Mouse (Mus musculus): ENCODE results near the gene Eif2b2. TPM values are rescaled to one million over a fixed set of nuclear protein-coding genes. Genes with fewer than 3 reads are reported as not detected.

Eif2b2 gene
- polyA plus RNA-seq, 1 experiment from 2014 or later: 55.9 TPM

DNA sequence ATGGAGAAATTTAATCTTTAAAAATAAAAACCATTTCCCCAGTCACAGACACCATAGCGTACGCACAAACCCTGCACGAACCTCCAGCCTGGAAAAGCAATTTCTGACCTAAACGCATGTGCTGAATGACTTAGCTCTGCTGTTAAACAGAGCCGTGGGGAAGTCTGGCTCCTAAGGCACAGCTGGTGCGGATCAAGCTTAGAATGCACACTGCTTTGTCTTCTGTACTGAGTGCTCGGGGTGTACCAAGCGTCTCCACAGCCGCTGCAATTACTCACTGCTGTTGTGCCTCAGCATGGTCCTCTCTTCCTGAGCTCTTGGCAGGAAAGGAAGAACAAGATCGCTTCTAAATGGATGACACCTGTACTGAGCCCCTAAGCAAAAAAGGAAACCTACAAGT lies 43.2 kb downstream of the Eif2b2 start:
- H3K9ac ChIP-seq: no peak overlapping the region
- 0 out of 2 replicates have a peak overlapping the region, but pooled peaks have one; percentile 29 for H3K27ac ChIP-seq (replicated peaks)
- H3K36me3 ChIP-seq: peaks cover 19% of the 10 kb centered on the region
- no peak overlapping the region for H3K4me3 ChIP-seq
- no peak overlapping the region for H3K4me2 ChIP-seq
- H3K27me3 ChIP-seq (replicated peaks): no peaks in the 10 kb centered on the region
- 66% methylated on average over 10 of the region's 10 CpGs for WGBS
- ATAC-seq (ENCODE audit: extremely low read depth, insufficient number of reproducible peaks, low FRiP score, low TSS enrichment): no peak
- H3K9me3 ChIP-seq: no peaks in the 10 kb centered on the region
- H3K4me1 ChIP-seq: peaks cover 9% of the 10 kb centered on the region

DNA sequence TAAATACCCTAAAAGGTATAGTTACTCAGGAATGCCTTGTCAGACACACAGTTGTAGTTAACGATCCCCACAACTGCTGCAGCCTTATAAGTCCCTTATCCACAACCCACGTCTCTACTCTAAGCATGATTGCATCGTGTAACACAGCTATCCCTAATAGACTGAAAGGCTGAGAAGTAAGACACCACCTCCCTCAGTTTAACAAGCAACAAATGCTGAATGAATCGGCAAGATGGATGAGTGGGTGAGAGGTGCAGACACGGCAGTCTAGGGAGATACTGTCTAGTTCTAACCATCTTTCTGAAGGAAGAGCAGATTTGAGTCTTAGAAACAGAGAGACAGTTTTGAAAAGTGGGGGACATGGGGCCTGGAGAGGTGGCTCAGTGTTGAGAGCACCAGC lies 43.9 kb downstream of the Eif2b2 start:
- 63% methylated on average over 5 of the region's 5 CpGs for WGBS
- peaks cover 9% of the 10 kb centered on the region for H3K4me1 ChIP-seq

GRCm38 (mm10) chr12:85264531-85264930 lies 45.2 kb downstream of the Eif2b2 start:
- peaks cover 9% of the 10 kb centered on the region for H3K4me1 ChIP-seq
- H3K27ac ChIP-seq (replicated peaks): no peak overlapping the region
- no peak for ATAC-seq (ENCODE audit: extremely low read depth, insufficient number of reproducible peaks, low FRiP score, low TSS enrichment)
- peaks cover 23% of the 10 kb centered on the region; the same call in 1 of the 2 replicates for H3K36me3 ChIP-seq
- no peaks in the 10 kb centered on the region for H3K9me3 ChIP-seq
- H3K4me2 ChIP-seq: no peak overlapping the region
- no peaks in the 10 kb centered on the region for H3K27me3 ChIP-seq (replicated peaks)
- H3K4me3 ChIP-seq: no peak overlapping the region
- 68% methylated on average over 8 of the region's 8 CpGs for WGBS
- H3K9ac ChIP-seq: no peak overlapping the region

More for the DNA sequence above, 43.9 kb downstream of the Eif2b2 start:
- Histone ChIP-seq H3K4me2 (no peak overlapping the region), H3K4me3 (no peak overlapping the region), H3K9me3 (no peaks in the 10 kb centered on the region), H3K9ac (no peak overlapping the region), H3K27ac (replicated peaks) (no peak overlapping the region), H3K36me3 (peaks cover 22% of the 10 kb centered on the region), H3K27me3 (replicated peaks) (no peaks in the 10 kb centered on the region)
- ATAC-seq (ENCODE audit: extremely low read depth, insufficient number of reproducible peaks, low FRiP score, low TSS enrichment): no peak

GRCm38 (mm10) chr12:85264940-85265339 lies 45.7 kb downstream of the Eif2b2 start:
- Histone ChIP-seq H3K27me3 (replicated peaks) (no peaks in the 10 kb centered on the region), H3K4me3 (no peak overlapping the region), H3K9me3 (no peaks in the 10 kb centered on the region), H3K4me1 (peaks cover 12% of the 10 kb centered on the region), H3K36me3 (peaks cover 23% of the 10 kb centered on the region; the same call in 1 of the 2 replicates), H3K27ac (replicated peaks) (no peak overlapping the region), H3K9ac (no peak overlapping the region), H3K4me2 (no peak overlapping the region)
- no peak for ATAC-seq (ENCODE audit: extremely low read depth, insufficient number of reproducible peaks, low FRiP score, low TSS enrichment)
- WGBS: 46% methylated on average over 7 of the region's 7 CpGs

- Histone ChIP-seq H3K4me2 (no peak overlapping the region), H3K4me3 (no peak overlapping the region), H3K27ac (replicated peaks) (no peak overlapping the region), H3K27me3 (replicated peaks) (no peaks in the 10 kb centered on the region), H3K9me3 (no peaks in the 10 kb centered on the region), H3K9ac (no peak overlapping the region), H3K36me3 (peaks cover 15% of the 10 kb centered on the region; the same call in 1 of the 2 replicates), H3K4me1 (peaks cover 13% of the 10 kb centered on the region)
- WGBS: 79% methylated on average over 3 of the region's 3 CpGs
- no peak for ATAC-seq (ENCODE audit: extremely low read depth, insufficient number of reproducible peaks, low FRiP score, low TSS enrichment)
Measured at GRCm38 (mm10) chr12:85266248-85266647, 47.0 kb downstream of the Eif2b2 start.

DNA sequence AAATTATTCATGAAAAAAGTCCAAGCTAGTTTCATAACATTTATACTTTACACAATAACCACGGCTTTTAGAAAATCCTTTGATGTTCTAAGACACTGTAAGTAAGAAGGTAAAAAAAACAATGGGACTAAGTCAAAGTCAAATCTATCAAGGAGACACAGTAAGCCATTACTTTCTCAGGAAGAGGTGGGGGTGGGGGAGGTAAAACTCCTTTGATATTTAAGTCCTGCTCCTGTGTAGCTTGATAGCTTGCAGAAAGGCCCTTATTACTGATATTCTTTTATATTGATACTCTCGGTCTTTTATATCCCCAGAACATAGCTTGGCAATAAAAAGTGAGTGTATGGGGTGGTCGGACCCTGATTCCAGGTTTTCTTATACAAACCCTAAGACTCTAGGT lies 50.5 kb downstream of the Eif2b2 start:
- peak overlapping the region; percentile 51 for H3K27ac ChIP-seq (replicated peaks)
- H3K4me3 ChIP-seq: peak overlapping the region; percentile 64
- no peaks in the 10 kb centered on the region for H3K9me3 ChIP-seq
- no peak for ATAC-seq (ENCODE audit: extremely low read depth, insufficient number of reproducible peaks, low FRiP score, low TSS enrichment)
- H3K4me2 ChIP-seq: peak overlapping the region; percentile 66
- peak overlapping the region; percentile 77 for H3K9ac ChIP-seq
- H3K27me3 ChIP-seq (replicated peaks): no peaks in the 10 kb centered on the region
- H3K4me1 ChIP-seq: peaks cover 10% of the 10 kb centered on the region
- peaks cover 23% of the 10 kb centered on the region for H3K36me3 ChIP-seq
- WGBS: 51% methylated on average over 3 of the region's 3 CpGs

DNA sequence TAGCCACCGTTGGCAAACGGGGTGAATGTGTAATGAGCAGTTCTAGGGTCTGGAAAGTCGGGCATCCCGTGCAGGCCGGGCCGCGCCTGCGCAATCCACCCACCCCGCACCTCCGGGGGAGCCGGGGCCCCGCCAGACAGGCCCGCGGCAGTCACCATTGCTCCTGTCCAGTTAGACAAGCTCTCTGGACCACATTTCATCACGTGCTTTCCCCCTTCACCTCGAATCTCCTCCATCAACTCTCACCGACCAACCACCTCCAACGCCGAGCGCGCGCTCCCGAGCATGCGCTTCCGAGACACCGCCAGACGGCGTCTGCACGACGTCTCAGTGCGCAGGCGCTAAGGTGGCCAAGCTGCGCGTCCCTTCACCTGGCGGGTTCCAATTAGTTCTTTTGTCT lies 51.0 kb downstream of the Eif2b2 start, which contains the start of gene Mlh3:
Mlh3 (minus strand) TSS at position 281 of the 400 bp plus-strand sequence.
- H3K36me3 ChIP-seq: peaks cover 28% of the 10 kb centered on the region
- no peaks in the 10 kb centered on the region for H3K27me3 ChIP-seq (replicated peaks)
- WGBS: 1% methylated on average over 35 of the region's 35 CpGs
- H3K4me3 ChIP-seq: peak within 1 kb of the TSS; percentile 64
- no peaks in the 10 kb centered on the region for H3K9me3 ChIP-seq
- peak within 1 kb of the TSS; percentile 77 for H3K9ac ChIP-seq
- peak within 1 kb of the TSS; percentile 66 for H3K4me2 ChIP-seq
- ATAC-seq (ENCODE audit: extremely low read depth, insufficient number of reproducible peaks, low FRiP score, low TSS enrichment): peak; percentile 86
- peak within 1 kb of the TSS; percentile 51 for H3K27ac ChIP-seq (replicated peaks)
- H3K4me1 ChIP-seq: peaks cover 5% of the 10 kb centered on the region

DNA sequence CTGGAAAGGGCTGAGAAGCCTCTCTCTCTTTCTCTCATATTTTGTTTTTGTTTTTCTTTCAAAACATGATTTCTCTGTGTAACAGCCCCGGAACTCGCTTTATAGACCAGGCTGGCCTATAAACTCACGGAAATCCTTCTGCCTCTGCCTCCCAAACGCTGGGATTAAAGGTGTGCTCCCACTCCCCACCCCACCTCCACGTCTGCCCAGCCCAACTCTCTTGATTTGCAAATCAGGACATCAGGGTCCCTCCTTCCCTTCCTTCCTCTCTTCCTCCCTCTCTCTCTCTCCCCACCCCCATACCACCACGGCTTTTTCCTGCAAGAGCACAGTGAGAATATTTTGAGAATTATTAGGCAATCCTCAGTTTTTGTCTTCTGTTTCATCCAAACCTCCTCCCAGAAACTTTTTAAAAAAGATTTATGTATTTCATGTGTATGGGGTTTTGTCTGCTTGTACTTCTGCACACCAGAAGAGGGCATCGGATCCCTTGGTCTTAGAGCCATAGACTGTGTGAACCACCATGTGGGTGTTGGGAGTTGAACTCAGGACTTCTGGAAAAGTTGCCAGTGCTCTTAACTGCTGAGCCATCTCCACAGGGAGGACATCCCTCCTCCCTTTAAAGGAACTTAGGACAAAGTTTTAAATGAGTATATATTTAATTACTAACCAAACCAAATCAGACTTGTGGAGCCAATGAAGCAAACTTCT lies 52.0 kb downstream of the Eif2b2 start:
- H3K27me3 ChIP-seq (replicated peaks): no peaks in the 10 kb centered on the region
- peaks cover 4% of the 10 kb centered on the region for H3K4me1 ChIP-seq
- ATAC-seq (ENCODE audit: extremely low read depth, insufficient number of reproducible peaks, low FRiP score, low TSS enrichment): no peak
- no peak overlapping the region for H3K9ac ChIP-seq
- 68% methylated on average over 7 of the region's 7 CpGs for WGBS
- H3K27ac ChIP-seq (replicated peaks): no peak overlapping the region
- H3K36me3 ChIP-seq: peaks cover 38% of the 10 kb centered on the region
- H3K4me3 ChIP-seq: no peak overlapping the region
- H3K9me3 ChIP-seq: no peaks in the 10 kb centered on the region
- peak overlapping the region; percentile 66; the same call in 1 of the 2 replicates for H3K4me2 ChIP-seq

DNA sequence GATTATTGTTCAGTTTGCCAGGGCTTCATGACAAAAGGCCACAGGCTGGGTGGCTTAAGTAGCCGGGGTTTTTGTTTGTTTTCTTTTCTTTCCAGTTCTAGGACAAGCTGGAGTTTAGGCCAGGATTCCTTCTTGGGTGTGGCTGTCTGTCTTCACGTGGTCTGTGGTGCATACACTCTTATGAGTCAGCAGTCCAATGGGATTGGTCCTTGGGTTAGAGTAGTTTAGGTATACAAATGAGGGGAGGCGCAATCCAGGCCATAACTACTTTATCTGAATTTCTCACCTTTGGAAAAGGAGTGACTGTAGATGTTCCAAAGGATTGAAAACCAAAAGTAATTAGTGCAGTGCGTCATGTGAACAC lies 52.5 kb downstream of the Eif2b2 start:
- Histone ChIP-seq H3K4me3 (no peak overlapping the region), H3K9me3 (no peaks in the 10 kb centered on the region), H3K4me2 (no peak overlapping the region), H3K27ac (replicated peaks) (no peak overlapping the region), H3K9ac (no peak overlapping the region), H3K27me3 (replicated peaks) (no peaks in the 10 kb centered on the region), H3K36me3 (peaks cover 39% of the 10 kb centered on the region), H3K4me1 (peaks cover 4% of the 10 kb centered on the region)
- ATAC-seq (ENCODE audit: extremely low read depth, insufficient number of reproducible peaks, low FRiP score, low TSS enrichment): no peak
- WGBS: 62% methylated on average over 4 of the region's 4 CpGs

GRCm38 (mm10) chr12:85273508-85273907 lies 54.2 kb downstream of the Eif2b2 start:
- ATAC-seq (ENCODE audit: extremely low read depth, insufficient number of reproducible peaks, low FRiP score, low TSS enrichment): no peak

More at GRCm38 (mm10) chr12:85273508-85273907, 54.2 kb downstream of the Eif2b2 start:
- Histone ChIP-seq H3K9me3 (no peaks in the 10 kb centered on the region), H3K4me1 (peaks cover 4% of the 10 kb centered on the region), H3K36me3 (peaks cover 34% of the 10 kb centered on the region), H3K4me2 (no peak overlapping the region), H3K27me3 (replicated peaks) (no peaks in the 10 kb centered on the region), H3K27ac (replicated peaks) (no peak overlapping the region), H3K4me3 (no peak overlapping the region), H3K9ac (0 out of 2 replicates have a peak overlapping the region, but pooled peaks have one; percentile 30)
- WGBS: 48% methylated on average over 10 of the region's 10 CpGs
